Mouse (Mus musculus): ENCODE data around the gene Eif3k. TPM values are rescaled to one million over a fixed set of nuclear protein-coding genes. Genes with fewer than 3 reads are reported as not detected.

Eif3k gene
- polyA plus RNA-seq, 1 experiment from 2014 or later, result 328 TPM

DNA sequence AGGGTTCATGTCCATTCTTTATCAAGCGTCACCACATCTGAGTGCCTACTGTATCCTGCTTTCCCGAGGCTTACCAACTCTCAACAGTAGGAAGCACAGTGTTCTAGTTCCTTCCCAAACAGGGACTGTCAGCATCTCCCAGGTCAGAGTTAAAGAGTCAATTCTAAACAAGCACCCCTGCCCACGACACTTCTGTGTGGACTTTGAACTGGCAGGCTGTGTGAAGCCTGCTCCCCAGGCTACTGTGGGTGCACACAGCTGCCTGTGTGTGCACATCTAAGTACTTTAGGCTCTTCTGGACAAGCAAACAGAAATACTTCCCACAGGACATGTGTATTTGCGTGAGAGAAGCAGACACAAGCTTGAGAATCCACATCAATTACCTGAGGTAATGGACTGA lies 40.1 kb downstream of the Eif3k start:
- in situ Hi-C loops (cut with MboI; ENCODE audit: low pct_unique_long_range_greater_than_20kb), result no loop called here
- TF ChIP-seq CTCF (IDR thresholded peaks at IDR 0.05), result no peak
- ChIA-PET POLR2A (no interaction called here), CTCF (no interaction called here)
- H3K27me3 ChIP-seq, result no peaks in the 10 kb centered on the region
- ATAC-seq (no peak), DNase-seq (ENCODE audit: low read depth, low spot score) (no peak)

- ChIA-PET POLR2A (interaction anchor here (2.1 kb wide), 1 partner anchor 30 kb away, joined by 5 read pairs; no protein-coding TSS in a partner anchor), CTCF (no interaction called here)
- no peak for DNase-seq (ENCODE audit: low read depth, low spot score)
- ATAC-seq, result no peak
- in situ Hi-C loops (cut with MboI; ENCODE audit: low pct_unique_long_range_greater_than_20kb), result no loop called here
- no peaks in the 10 kb centered on the region for H3K27me3 ChIP-seq
- no peak for TF ChIP-seq CTCF (IDR thresholded peaks at IDR 0.05)
Observed at GRCm38 (mm10) chr7:28941129-28941528, 40.5 kb downstream of the Eif3k start.

DNA sequence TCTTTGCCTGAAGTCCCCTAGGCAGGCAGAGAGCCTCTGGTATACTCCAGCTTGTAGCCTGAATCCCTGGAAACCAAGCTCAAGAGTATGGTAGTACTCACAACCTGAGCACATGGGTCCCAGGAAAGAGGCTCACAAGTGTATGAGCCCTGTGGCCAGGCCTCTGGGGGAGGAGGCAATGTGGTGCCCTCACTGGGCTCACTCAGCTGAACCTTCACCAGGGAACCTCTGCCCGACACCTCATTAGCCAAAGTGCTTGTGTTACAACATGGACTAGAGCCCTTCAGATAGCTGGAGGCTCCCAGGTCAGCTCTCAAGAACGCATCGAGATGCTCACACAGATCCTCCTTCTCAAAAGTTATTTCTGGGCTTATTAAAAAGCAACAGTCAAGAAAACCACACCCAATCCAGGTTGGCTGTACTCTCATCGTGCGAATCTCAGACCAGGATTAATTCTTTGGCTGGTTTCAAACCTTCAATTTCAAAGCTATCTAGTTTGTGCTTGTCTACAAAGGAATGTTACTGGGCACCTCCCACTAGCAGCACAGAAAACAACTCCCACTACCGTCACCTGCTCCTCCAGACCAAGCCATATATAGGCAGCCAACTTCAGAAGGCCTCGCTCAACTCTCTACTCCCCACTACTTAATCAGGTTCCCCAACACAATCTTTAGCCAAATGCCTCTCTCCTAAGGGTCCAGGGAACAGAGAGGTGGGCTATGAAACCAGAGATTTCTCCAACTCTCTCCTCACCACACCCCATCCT lies 42.1 kb downstream of the Eif3k start:
- ATAC-seq, result no peak
- POLR2A ChIA-PET, result interaction anchor here (2.1 kb wide), 1 partner anchor 32 kb away, joined by 5 read pairs; no protein-coding TSS in a partner anchor

DNA sequence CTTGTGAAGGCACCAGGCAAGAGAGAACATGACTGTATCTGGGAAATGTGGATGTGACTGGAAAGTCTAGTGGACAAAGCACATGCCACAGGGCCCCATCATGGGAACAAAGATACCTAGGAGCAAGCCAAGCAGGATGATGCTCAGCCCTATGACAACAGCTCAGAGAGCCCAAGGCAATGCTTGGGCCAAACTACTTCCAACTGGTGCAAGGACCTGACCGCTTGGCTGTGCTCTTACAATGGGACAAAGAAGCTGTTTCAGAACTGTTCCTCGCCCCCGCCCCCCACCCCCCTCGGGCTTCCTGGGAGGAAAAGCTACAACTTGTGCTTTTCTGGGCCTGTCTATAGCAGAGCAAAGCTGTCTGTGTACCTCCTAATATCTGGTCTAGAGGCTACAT lies 43.0 kb downstream of the Eif3k start:
- in situ Hi-C loops (cut with MboI; ENCODE audit: low pct_unique_long_range_greater_than_20kb), result no loop called here
- H3K27me3 ChIP-seq, result no peaks in the 10 kb centered on the region
- TF ChIP-seq CTCF (IDR thresholded peaks at IDR 0.05), result no peak
- ChIA-PET CTCF (interaction anchor here (1.2 to 1.6 kb wide), 2 partner anchors 13 to 14 kb away, joined by 3 read pairs; no protein-coding TSS in a partner anchor), POLR2A (no interaction called here)
- ATAC-seq (no peak), DNase-seq (ENCODE audit: low read depth, low spot score) (no peak)

More for the DNA sequence above, 42.1 kb downstream of the Eif3k start:
- no peaks in the 10 kb centered on the region for H3K27me3 ChIP-seq
- DNase-seq (ENCODE audit: low read depth, low spot score), result no peak
- no peak for TF ChIP-seq CTCF (IDR thresholded peaks at IDR 0.05)
- CTCF ChIA-PET, result interaction anchor here (1.2 to 1.6 kb wide), 2 partner anchors 13 to 14 kb away, joined by 3 read pairs; no protein-coding TSS in a partner anchor
- in situ Hi-C loops (cut with MboI; ENCODE audit: low pct_unique_long_range_greater_than_20kb), result no loop called here

- ChIA-PET POLR2A (interaction anchor here (1.0 kb wide), 1 partner anchor 10 kb away, joined by 3 read pairs; no protein-coding TSS in a partner anchor), CTCF (no interaction called here)
- no peak for DNase-seq (ENCODE audit: low read depth, low spot score)
- no peak for ATAC-seq
- no peak for TF ChIP-seq CTCF (IDR thresholded peaks at IDR 0.05)
- in situ Hi-C loops (cut with MboI; ENCODE audit: low pct_unique_long_range_greater_than_20kb), result no loop called here
- no peaks in the 10 kb centered on the region for H3K27me3 ChIP-seq
Observed at GRCm38 (mm10) chr7:28936787-28937186, 44.9 kb downstream of the Eif3k start.

DNA sequence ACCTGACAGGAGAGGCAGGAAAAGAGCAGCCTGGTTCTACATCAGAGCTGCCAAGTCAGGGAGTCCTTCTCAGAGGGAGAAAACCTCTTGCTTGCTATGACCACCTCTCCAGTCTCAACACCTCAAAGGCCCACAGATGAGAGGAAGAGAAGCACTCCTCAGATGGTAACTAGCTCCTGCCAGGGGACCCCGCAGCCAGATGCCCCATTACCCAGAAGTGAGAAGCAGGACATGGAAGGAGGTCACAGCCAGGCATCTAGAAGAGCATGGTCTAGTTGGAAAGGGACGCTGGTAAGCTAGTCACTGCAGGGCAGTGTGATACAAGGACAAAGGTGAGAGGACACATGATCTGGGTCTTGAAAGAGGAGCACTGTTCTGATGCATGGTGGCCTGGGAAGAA lies 47.8 kb downstream of the Eif3k start:
- POLR2A ChIA-PET, result no interaction called here
- no peaks in the 10 kb centered on the region for H3K27me3 ChIP-seq
- in situ Hi-C loops (cut with MboI; ENCODE audit: low pct_unique_long_range_greater_than_20kb), result no loop called here
- CTCF ChIA-PET, result no interaction called here
- DNase-seq (ENCODE audit: low read depth, low spot score), result no peak
- ATAC-seq, result no peak
- no peak for TF ChIP-seq CTCF (IDR thresholded peaks at IDR 0.05)

GRCm38 (mm10) chr7:28932421-28933041 lies 49.1 kb downstream of the Eif3k start:
- no peak for ATAC-seq
- TF ChIP-seq CTCF (IDR thresholded peaks at IDR 0.05), result no peak
- no peak for DNase-seq (ENCODE audit: low read depth, low spot score)
- in situ Hi-C loops (cut with MboI; ENCODE audit: low pct_unique_long_range_greater_than_20kb), result no loop called here
- POLR2A ChIA-PET, result interaction anchor here (0.6 to 1.0 kb wide), 3 partner anchors 28 to 1013 kb away, joined by 3 read pairs; no protein-coding TSS in a partner anchor
- CTCF ChIA-PET, result interaction anchor here (1.0 kb wide), 1 partner anchor 15 kb away, joined by 3 read pairs; no protein-coding TSS in a partner anchor
- no peaks in the 10 kb centered on the region for H3K27me3 ChIP-seq

- no peak for ATAC-seq
- in situ Hi-C loops (cut with MboI; ENCODE audit: low pct_unique_long_range_greater_than_20kb), result no loop called here
- DNase-seq (ENCODE audit: low read depth, low spot score), result no peak
- no peaks in the 10 kb centered on the region for H3K27me3 ChIP-seq
- CTCF ChIA-PET, result no interaction called here
- TF ChIP-seq CTCF (IDR thresholded peaks at IDR 0.05), result no peak
- POLR2A ChIA-PET, result interaction anchor here (0.6 to 1.7 kb wide), 5 partner anchors 12 to 1014 kb away, joined by 3 to 6 read pairs (median 5); no protein-coding TSS in a partner anchor
Observed at GRCm38 (mm10) chr7:28931695-28932039, 50.0 kb downstream of the Eif3k start.

DNA sequence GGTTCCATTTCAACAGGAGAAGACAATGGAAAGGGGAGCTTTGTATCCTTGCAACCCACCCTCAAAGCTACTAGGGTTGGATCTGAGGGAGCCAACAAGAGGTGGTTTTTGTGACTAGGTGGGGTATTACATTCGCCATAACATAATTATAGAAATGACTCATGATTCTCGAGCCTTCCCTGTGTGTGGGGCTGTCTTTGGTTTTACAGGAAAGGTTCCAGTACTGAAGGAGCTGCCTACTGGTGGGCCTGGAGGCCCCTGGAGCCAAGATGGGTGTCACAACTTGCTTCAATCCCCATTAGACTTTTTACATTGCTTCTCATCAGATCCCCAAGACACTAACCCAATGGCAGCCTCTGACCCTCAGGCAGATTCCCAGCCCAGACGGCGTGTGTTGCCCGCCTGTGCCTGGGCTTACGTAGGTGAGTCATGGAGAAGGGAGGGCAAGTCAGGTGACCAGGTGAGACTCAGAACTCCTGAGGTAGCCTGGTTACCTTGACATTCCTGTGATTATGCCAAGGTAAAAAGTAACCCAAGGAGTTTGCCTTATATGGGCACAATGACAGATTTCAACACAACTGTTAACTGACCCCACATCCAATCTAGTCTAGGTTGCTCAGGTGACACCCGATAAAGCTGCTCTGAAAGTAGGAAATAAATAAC lies 50.5 kb downstream of the Eif3k start:
- DNase-seq (ENCODE audit: low read depth, low spot score) (no peak), ATAC-seq (peak; percentile 45)
- ChIA-PET POLR2A (interaction anchor here (1.0 to 1.7 kb wide), 4 partner anchors 12 to 29 kb away, joined by 3 to 6 read pairs (median 5); no protein-coding TSS in a partner anchor), CTCF (interaction anchor here (0.9 to 1.1 kb wide), 3 partner anchors 12 to 27 kb away, joined by 3 to 5 read pairs (median 4); no protein-coding TSS in a partner anchor)
- in situ Hi-C loops (cut with MboI; ENCODE audit: low pct_unique_long_range_greater_than_20kb), result no loop called here
- no peaks in the 10 kb centered on the region for H3K27me3 ChIP-seq
- no peak for TF ChIP-seq CTCF (IDR thresholded peaks at IDR 0.05)

DNA sequence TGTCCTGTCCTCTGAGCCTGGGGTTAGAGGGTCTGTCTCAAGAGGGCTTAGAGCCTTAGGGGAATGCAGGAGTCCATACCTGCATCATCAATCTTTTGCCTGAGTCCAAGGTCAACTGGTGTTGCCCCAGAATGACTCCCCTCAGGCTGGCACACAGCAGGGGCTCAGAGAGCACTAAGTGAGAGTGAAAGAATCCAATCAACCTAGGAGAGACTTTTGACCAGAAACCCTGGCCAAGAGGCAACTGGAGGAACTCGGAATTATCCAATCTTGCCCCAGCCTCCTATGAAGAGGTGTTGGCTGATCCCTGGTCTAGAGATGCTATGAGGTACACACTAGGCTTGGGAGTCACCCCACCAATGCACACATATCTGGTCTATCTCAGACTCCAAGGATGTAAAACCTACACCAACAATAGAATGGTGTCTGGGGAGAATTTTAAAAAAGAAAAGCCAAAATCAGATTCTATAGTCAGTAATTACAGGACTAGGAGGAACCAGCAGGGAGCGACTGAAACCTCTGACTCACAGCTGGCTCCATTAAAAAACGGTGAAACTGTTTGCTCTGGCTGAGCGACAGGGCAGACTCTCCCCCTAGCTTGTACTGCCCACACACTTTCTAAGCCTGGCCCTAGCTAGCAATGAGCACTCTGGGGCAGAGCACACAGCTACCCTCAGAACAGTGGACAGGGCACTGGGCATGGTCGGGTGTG lies 51.2 kb downstream of the Eif3k start:
- no peaks in the 10 kb centered on the region for H3K27me3 ChIP-seq
- no peak for TF ChIP-seq CTCF (IDR thresholded peaks at IDR 0.05)
- ChIA-PET CTCF (interaction anchor here (0.9 to 1.1 kb wide), 3 partner anchors 13 to 28 kb away, joined by 3 to 5 read pairs (median 4); no protein-coding TSS in a partner anchor), POLR2A (interaction anchor here (1.0 to 1.7 kb wide), 4 partner anchors 13 to 30 kb away, joined by 3 to 6 read pairs (median 5); no protein-coding TSS in a partner anchor)
- ATAC-seq (peak; percentile 65), DNase-seq (ENCODE audit: low read depth, low spot score) (no peak)
- in situ Hi-C loops (cut with MboI; ENCODE audit: low pct_unique_long_range_greater_than_20kb), result no loop called here
